In the genomic region with DNA sequence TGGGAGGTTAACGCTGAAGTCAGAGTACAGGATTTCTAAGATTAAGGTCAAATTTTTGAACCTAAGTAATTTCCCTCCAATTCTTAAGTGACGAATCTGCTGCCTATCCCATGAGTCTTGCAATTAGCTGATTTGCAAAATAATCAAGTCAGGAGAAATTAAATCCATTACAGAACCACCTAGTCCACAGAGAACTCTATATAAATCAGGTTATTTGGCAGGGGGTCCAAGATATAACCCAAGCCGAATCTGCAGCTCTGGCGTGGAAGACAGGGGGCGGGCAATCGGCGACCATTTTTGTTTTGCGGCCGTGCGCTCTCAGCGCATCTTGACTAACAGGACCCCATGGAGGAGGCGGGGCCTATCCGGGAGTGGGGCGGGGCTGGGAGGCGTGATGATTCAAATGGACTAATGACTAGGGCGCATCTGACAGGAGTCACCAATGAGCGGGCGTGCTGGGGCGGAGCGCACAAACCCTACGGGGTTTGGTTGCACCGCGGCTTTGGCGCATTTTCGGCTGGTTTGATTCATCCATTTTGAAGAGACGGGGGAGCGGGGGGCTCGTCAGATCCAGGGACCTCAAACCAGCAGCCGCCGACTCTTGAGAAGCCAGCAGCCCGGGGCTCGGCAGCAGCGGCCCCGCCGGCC, we compare ENCODE assay signal across 7 mouse cellular contexts. TPM values are rescaled to one million over a fixed set of nuclear protein-coding genes. Genes with fewer than 3 reads are reported as not detected.
DNase-seq lines count a peak whose midpoint lies in the region; ATAC-seq and TF ChIP-seq lines count a peak whose summit lies in the region.

TSS of gene Nucks1 (plus strand) at position 534 of the 648 bp plus-strand sequence.

- peak within 1 kb of the TSS; percentile 72 for H3K4me2 ChIP-seq in intestine, postnatal 0 days (replicated peaks; ENCODE audit: low read depth)
- H3K4me2 ChIP-seq in midbrain, embryonic 12.5 days (replicated peaks): peak within 1 kb of the TSS; percentile 86

- TF ChIP-seq CTCF in intestine, postnatal 0 days (IDR thresholded peaks at IDR 0.05; ENCODE audit: low read depth): peak; percentile 59
- peak; percentile 41; the same call in 1 of the 2 replicates for TF ChIP-seq CTCF in small intestine, adult 2 months (IDR thresholded peaks at IDR 0.05; ENCODE audit: extremely low read depth, insufficient read length, insufficient replicate concordance, low read depth, low read length)

- H3K4me3 ChIP-seq in embryonic facial prominence, embryonic 10.5 days: peak within 1 kb of the TSS; percentile 98
- peak within 1 kb of the TSS; percentile 91 for H3K4me3 ChIP-seq in intestine, postnatal 0 days (ENCODE audit: low read depth, low read length)
- peak within 1 kb of the TSS; percentile 95 for H3K4me3 ChIP-seq in midbrain, embryonic 12.5 days
- H3K4me3 ChIP-seq in small intestine, adult 2 months (ENCODE audit: low read depth, low read length): peak within 1 kb of the TSS; percentile 96

- peak within 1 kb of the TSS; percentile 100 for H3K27ac ChIP-seq in embryonic facial prominence, embryonic 10.5 days (replicated peaks)
- peak within 1 kb of the TSS; percentile 95 for H3K27ac ChIP-seq in intestine, postnatal 0 days (ENCODE audit: low read depth, low read length)
- peak within 1 kb of the TSS; percentile 91 for H3K27ac ChIP-seq in midbrain, embryonic 12.5 days (replicated peaks)
- H3K27ac ChIP-seq in small intestine, adult 2 months (ENCODE audit: insufficient read depth, low read depth, low read length): peak within 1 kb of the TSS; percentile 84

- WGBS in embryonic facial prominence, embryonic 10.5 days: under 1% methylated on average over 35 of the region's 35 CpGs
- WGBS in intestine, postnatal 0 days: under 1% methylated on average over 35 of the region's 35 CpGs
- under 1% methylated on average over 32 of the region's 35 CpGs for WGBS in midbrain, embryonic 12.5 days
- under 1% methylated on average over 35 of the region's 35 CpGs for WGBS in small intestine, adult 2 months

- peaks cover 24% of the 10 kb centered on the region for H3K36me3 ChIP-seq in embryonic facial prominence, embryonic 10.5 days (replicated peaks)
- no peaks in the 10 kb centered on the region for H3K36me3 ChIP-seq in intestine, postnatal 0 days (ENCODE audit: control insufficient read depth, insufficient read depth)
- H3K36me3 ChIP-seq in midbrain, embryonic 12.5 days: peaks cover 4% of the 10 kb centered on the region; the same call in 1 of the 2 replicates
- H3K36me3 ChIP-seq in small intestine, adult 2 months (ENCODE audit: control insufficient read depth, insufficient read depth, low read length): no peaks in the 10 kb centered on the region

- DNase-seq in adrenal gland, postnatal 10 days: peak; percentile 99
- peak; percentile 100 for DNase-seq in embryonic facial prominence, embryonic 10.5 days (ENCODE audit: low spot score)
- DNase-seq in gonadal fat pad, adult 2 months (ENCODE audit: low read depth): peak; percentile 86
- peak; percentile 100 for DNase-seq in left cerebral cortex, postnatal 4 days

- intact Hi-C loops in left cerebral cortex, postnatal 4 days (cut with DNase I): no loop called here

- peak within 1 kb of the TSS; percentile 96 for H3K9ac ChIP-seq in intestine, postnatal 0 days (ENCODE audit: low read depth, low read length)
- peak within 1 kb of the TSS; percentile 80 for H3K9ac ChIP-seq in midbrain, embryonic 12.5 days (replicated peaks)

- H3K27me3 ChIP-seq in embryonic facial prominence, embryonic 10.5 days (replicated peaks; ENCODE audit: low read depth, poor library complexity, severe bottlenecking): peaks cover 27% of the 10 kb centered on the region
- H3K27me3 ChIP-seq in intestine, postnatal 0 days (replicated peaks; ENCODE audit: control insufficient read depth, insufficient read depth, low read length): no peaks in the 10 kb centered on the region
- H3K27me3 ChIP-seq in midbrain, embryonic 12.5 days: peaks cover 15% of the 10 kb centered on the region
- no peaks in the 10 kb centered on the region for H3K27me3 ChIP-seq in small intestine, adult 2 months (ENCODE audit: control insufficient read depth, insufficient read depth, low read length)

- ATAC-seq in intestine, postnatal 0 days: peak; percentile 96
- peak; percentile 99 for ATAC-seq in midbrain, embryonic 12.5 days (ENCODE audit: low FRiP score, low read depth)

- no peaks in the 10 kb centered on the region for H3K9me3 ChIP-seq in embryonic facial prominence, embryonic 10.5 days
- H3K9me3 ChIP-seq in intestine, postnatal 0 days (ENCODE audit: control insufficient read depth): no peaks in the 10 kb centered on the region
- H3K9me3 ChIP-seq in midbrain, embryonic 12.5 days: no peaks in the 10 kb centered on the region

- TF ChIP-seq POLR2A in small intestine, adult 2 months (IDR thresholded peaks at IDR 0.05; ENCODE audit: low read depth, low read length): no peak; the same call in 1 of the 2 replicates

- H3K4me1 ChIP-seq in embryonic facial prominence, embryonic 10.5 days: peaks cover 14% of the 10 kb centered on the region
- no peaks in the 10 kb centered on the region for H3K4me1 ChIP-seq in intestine, postnatal 0 days (replicated peaks; ENCODE audit: control insufficient read depth, insufficient read depth, low read length)
- H3K4me1 ChIP-seq in midbrain, embryonic 12.5 days: peaks cover 22% of the 10 kb centered on the region
- H3K4me1 ChIP-seq in small intestine, adult 2 months (ENCODE audit: control insufficient read depth, insufficient read depth, insufficient read length, low read length): no peaks in the 10 kb centered on the region

RNA-seq across cellular contexts. Expression of gene Nucks1, which starts in this region (rescaled TPM):
- total RNA-seq in adrenal gland, postnatal 10 days (2021): 100 to 1,000 TPM; 124 to 131 TPM
- 104 and 105 TPM in 2 replicates for polyA plus RNA-seq in embryonic facial prominence, embryonic 10.5 days (2016; fragmentation: Nextera tagmentation; extraction: Ambion mirVana)
- 11.0 and 19.8 TPM in 2 replicates for polyA plus RNA-seq in gonadal fat pad, adult 2 months (2012; rRNA removed)
- 25.9 and 30.4 TPM in 2 replicates for polyA plus RNA-seq in intestine, postnatal 0 days (2015; fragmentation: Nextera tagmentation; extraction: Ambion mirVana)
- total RNA-seq in left cerebral cortex, postnatal 4 days (2021): 100 to 1,000 TPM; 224 to 229 TPM
- 102 and 118 TPM in 2 replicates for polyA plus RNA-seq in midbrain, embryonic 12.5 days (2016; fragmentation: Nextera tagmentation; extraction: Ambion mirVana)
- polyA plus RNA-seq in small intestine, adult 2 months (2012; rRNA removed): 0.53 and 1.5 TPM in 2 replicates

Comparison
In these comparisons a context has a peak if more than half of its experiments do, and no peak if none do; other contexts are left out.
1. Peak in every context shown above with its lines: DNase-seq, ATAC-seq, H3K4me3 ChIP-seq and H3K27ac ChIP-seq.